Mouse (Mus musculus) hindbrain, postnatal 0 days (tissue): ENCODE measurements around the gene Cacul1. TPM values are rescaled to one million over a fixed set of nuclear protein-coding genes. Genes with fewer than 3 reads are reported as not detected.
A peak's percentile ranks its signal among the peaks of the same experiment; 100 is the strongest.

Source experiments
- ATAC-seq: fragments of 200-750 bp; cut with Nextera tagmentation; 2 replicates; pipeline ENCODE4 v1.8.0; 2017; ENCODE audit warnings: mild to moderate bottlenecking, moderate TSS enrichment, moderate library complexity
- DNase-seq: peaks from one replicate; pipeline ENCODE4 v3.0.0-alpha.2; 2015; ENCODE audit warnings: low spot score
- H3K27ac ChIP-seq: fragments of 300-500 bp; sonication (generic); 2 replicates; pipeline ENCODE4 v1.5.1; 2014; ENCODE audit warnings: mild to moderate bottlenecking
- H3K27me3 ChIP-seq: fragments of 300-500 bp; sonication (generic); 2 replicates; pipeline ENCODE4 v1.6.1; 2014; ENCODE audit warnings: low read length, mixed read lengths; ENCODE audit not compliant: insufficient read depth
- H3K36me3 ChIP-seq: fragments of 300-500 bp; sonication (generic); 2 replicates; pipeline ENCODE4 v1.6.1; 2014; ENCODE audit warnings: low read length, mixed read lengths; ENCODE audit not compliant: insufficient read depth
- H3K4me1 ChIP-seq: fragments of 300-500 bp; sonication (generic); 2 replicates; pipeline ENCODE4 v1.6.1; 2014; ENCODE audit warnings: antibody characterized with exemption, low read length, mixed read lengths; ENCODE audit not compliant: insufficient read depth
- H3K4me2 ChIP-seq: fragments of 300-500 bp; sonication (generic); 2 replicates; pipeline ENCODE4 v1.6.1; 2014; ENCODE audit warnings: low read depth, mild to moderate bottlenecking, low read length, moderate library complexity, mixed read lengths
- H3K4me3 ChIP-seq: fragments of 300-500 bp; sonication (generic); 2 replicates; pipeline ENCODE4 v1.5.1; 2014; ENCODE audit warnings: low read length
- H3K9ac ChIP-seq: fragments of 300-500 bp; sonication (generic); replicated peaks from 2 replicates; pipeline ENCODE4 v1.6.1; 2014; ENCODE audit warnings: mild to moderate bottlenecking, low read length, moderate library complexity, mixed read lengths
- H3K9me3 ChIP-seq: fragments of 300-500 bp; sonication (generic); 2 replicates; pipeline ENCODE4 v1.6.1; 2016; ENCODE audit warnings: low read length, mixed read lengths
- CTCF ChIP-seq: IDR thresholded peaks from 2 replicates; pipeline ENCODE4 v1.5.1; 2016; ENCODE audit warnings: antibody characterized with exemption, control low read depth, low read depth
- WGBS: fragments of 180-500 bp; shearing (Covaris S2); extraction: QIAGEN DNeasy Blood & Tissue Kit; methylation state at CpG from one replicate; pipeline ENCODE4 v1.1.7; 2014; 5-methylcytosine and 5-hydroxymethylcytosine counted together
- polyA plus RNA-seq: library from polyadenylated mRNA; unstranded; fragments of >200 nt; fragmentation: Nextera tagmentation; extraction: Ambion mirVana; gene quantifications from 2 replicates; pipeline ENCODE4 v1.2.1, GENCODE M21; 2015
- total RNA-seq: library from RNA; depleted of rRNA; stranded (reverse); fragments of >200 nt; gene quantifications from 2 replicates; pipeline ENCODE4 v1.2.3, GENCODE M21; 2014; rRNA removed

Cacul1 gene
- total RNA-seq (46.0 and 48.8 TPM in 2 replicates), polyA plus RNA-seq (14.8 and 14.9 TPM in 2 replicates)

DNA sequence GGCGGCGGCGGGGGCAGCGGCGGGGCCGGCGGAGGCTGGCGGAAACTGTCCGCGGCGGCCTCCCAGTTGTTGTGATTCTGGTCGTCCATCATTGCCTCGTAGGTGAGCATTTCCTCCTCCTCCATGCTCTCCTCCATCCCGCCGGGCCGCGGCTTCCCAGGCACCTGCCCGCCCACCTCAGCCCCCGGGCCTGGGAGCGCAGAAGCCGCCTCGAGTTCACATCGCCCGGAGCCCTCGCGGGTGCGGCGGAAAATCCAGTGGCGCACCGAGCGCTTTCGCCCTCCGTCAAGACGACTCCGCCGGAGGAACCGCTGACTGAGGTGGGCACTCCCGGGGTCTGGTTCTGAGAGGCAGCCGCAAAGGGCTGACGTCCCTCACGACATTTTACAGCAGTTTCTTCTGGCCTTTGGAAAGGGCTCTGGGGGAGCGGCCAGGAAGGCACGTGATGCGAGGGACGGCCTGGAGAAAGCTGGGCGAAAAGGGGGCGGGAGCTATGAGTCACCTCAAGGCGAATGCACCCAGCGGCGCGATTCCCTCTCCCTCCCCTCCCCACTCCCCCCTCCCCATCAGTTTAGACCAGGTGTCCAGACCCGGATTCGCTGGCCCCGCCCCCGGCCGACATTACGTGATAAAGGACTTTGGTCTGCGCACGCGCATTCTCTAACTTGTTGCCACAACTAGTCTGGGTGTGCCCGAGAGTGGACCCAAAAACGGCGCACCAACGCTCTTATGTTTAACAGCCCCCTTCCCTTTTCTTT is at the start of gene Cacul1:
Cacul1 (minus strand) TSS at position 444 of the 758 bp plus-strand sequence.
- ATAC-seq (peak; percentile 99), DNase-seq (peak; percentile 99)
- Histone ChIP-seq H3K36me3 (no peaks in the 10 kb centered on the region), H3K4me1 (0 out of 2 replicates have a peak, but pooled peaks cover 7% of the 10 kb centered on the region), H3K27me3 (no peaks in the 10 kb centered on the region), H3K9me3 (no peaks in the 10 kb centered on the region), H3K9ac (peak within 1 kb of the TSS; percentile 88), H3K4me2 (peak within 1 kb of the TSS; percentile 75), H3K4me3 (peak within 1 kb of the TSS; percentile 88), H3K27ac (peak within 1 kb of the TSS; percentile 85)
- WGBS, result under 1% methylated on average over 60 of the region's 64 CpGs
- TF ChIP-seq CTCF, result no peak

DNA sequence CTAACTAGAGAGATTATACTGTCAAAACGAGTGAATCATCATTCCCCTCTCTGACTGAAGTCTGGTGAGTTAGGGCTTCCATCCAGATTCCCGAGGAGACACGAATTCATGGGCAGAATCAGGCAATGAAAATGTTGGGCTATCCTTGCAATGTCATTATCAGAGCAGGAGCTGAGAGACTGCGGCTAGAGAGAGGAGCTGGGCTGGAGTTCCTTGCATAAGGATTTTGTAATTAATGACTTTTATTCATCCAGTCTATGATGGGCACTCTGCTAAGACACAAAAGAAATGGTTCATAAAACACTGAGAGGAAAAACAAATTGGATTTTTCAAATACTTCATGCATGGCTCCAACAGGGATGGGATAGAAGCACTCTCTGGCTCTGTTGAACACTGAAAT is 38.6 kb upstream of the Cacul1 start:
- 64% methylated on average over 4 of the region's 4 CpGs for WGBS
- Histone ChIP-seq H3K4me1 (no peaks in the 10 kb centered on the region), H3K36me3 (no peaks in the 10 kb centered on the region), H3K27ac (no peak overlapping the region), H3K9ac (no peak overlapping the region), H3K4me2 (no peak overlapping the region), H3K27me3 (no peaks in the 10 kb centered on the region), H3K9me3 (no peaks in the 10 kb centered on the region), H3K4me3 (no peak overlapping the region)
- DNase-seq, result no peak
- no peak for ATAC-seq
- TF ChIP-seq CTCF, result no peak

DNA sequence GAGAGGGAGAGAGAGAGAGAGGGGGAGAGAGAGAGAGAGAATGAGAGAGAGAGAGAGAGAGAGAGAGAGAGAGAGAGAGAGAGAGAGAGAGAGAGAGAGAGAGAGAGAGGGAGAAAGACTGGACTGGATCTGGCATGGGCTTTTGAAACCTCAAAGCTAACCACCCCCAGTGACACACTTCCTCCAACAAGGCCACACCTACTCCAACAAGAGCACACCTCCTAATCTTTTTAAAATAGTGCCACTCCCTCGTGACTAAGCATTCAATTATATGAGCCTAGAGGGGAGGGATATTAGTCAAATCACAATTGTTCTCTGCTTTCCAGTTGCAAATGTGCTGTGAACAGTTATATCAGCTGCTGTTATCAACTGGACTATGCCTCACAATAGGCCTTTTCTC is 36.2 kb upstream of the Cacul1 start:
- Histone ChIP-seq H3K36me3 (no peaks in the 10 kb centered on the region), H3K27ac (no peak overlapping the region), H3K9ac (no peak overlapping the region), H3K27me3 (no peaks in the 10 kb centered on the region), H3K4me2 (no peak overlapping the region), H3K9me3 (no peaks in the 10 kb centered on the region), H3K4me1 (no peaks in the 10 kb centered on the region), H3K4me3 (no peak overlapping the region)
- 29% methylated on average over 1 of the region's 1 CpGs for WGBS
- TF ChIP-seq CTCF, result no peak
- no peak for ATAC-seq
- no peak for DNase-seq

DNA sequence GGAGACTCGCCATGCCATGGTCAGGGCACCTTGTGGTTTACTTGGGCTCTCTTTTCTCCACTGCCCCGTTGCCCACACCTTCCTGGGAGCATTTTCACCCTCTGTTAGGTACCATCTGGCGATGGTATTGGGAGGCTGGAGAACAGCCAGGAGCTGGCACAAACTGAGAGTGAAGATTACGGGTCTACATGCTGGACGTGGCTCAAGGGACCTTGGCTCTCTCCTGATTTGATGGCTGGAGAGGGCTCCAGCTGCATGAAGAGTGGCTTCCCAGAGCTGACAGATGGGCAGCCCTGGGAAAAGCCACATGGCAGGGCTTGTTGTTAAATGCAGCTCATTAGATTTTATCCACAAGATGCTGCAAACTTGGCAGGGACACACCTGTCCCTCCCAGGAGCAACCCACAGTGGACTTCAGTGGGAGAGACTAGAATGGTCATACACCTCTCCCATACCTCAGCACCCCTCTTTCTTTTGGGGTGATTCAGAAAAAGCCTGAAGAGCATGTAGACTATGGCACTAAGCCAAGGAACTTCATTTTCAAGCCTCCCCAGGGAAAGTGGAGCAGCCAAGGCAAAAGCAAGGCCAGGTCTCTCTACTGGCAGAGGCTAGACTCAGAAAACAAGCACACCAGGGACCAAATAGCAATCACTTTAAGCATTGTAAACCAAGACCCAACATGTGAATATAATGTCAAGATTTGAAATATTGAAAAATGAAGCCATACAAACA is 34.8 kb upstream of the Cacul1 start:
- no peak for TF ChIP-seq CTCF
- H3K27me3 ChIP-seq, result no peaks in the 10 kb centered on the region
- ATAC-seq, result peak; percentile 94

DNA sequence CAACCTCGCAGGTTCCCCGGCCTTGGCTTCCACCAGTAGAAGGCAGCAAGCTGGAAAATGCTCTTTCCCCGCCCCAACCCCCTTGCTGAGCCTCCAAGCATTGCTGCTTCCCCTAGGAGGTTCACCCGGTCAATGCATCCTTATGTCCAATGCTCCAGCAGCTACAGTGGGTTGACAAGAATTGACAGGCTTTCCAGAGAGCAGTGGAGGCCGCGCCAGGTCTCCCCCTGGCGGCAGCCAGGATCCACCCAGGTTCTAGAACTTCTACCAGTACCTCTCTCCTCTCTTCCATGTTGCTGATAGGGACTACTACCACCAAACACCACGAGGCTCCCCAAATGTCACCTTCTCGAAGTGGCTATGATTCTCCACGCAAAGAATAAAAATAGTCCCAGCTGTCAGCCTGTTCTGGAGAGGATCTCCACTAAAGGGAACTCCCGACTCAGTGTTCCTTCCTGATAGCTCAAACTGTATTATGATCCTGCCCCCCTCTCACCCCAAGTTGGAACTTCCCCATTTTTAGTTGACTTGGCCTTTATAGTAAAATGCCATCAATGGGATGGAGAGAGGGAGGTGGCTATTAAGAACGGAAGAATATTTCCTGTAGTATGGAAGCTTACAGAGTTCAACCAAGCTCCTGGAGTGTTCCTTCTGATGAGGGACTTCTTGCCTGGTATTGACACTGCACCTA is 30.8 kb upstream of the Cacul1 start:
- Histone ChIP-seq H3K4me2 (no peak overlapping the region), H3K4me3 (no peak overlapping the region), H3K36me3 (no peaks in the 10 kb centered on the region), H3K27ac (no peak overlapping the region), H3K4me1 (no peaks in the 10 kb centered on the region), H3K9me3 (no peaks in the 10 kb centered on the region), H3K9ac (no peak overlapping the region), H3K27me3 (no peaks in the 10 kb centered on the region)
- 39% methylated on average over 12 of the region's 12 CpGs for WGBS
- ATAC-seq (no peak), DNase-seq (peak; percentile 53)
- peak; percentile 59 for TF ChIP-seq CTCF

More for the DNA sequence above, 34.8 kb upstream of the Cacul1 start:
- H3K4me1 ChIP-seq, result no peaks in the 10 kb centered on the region
- H3K36me3 ChIP-seq, result no peaks in the 10 kb centered on the region
- DNase-seq, result peak; percentile 86
- no peak overlapping the region for H3K4me2 ChIP-seq
- no peaks in the 10 kb centered on the region for H3K9me3 ChIP-seq
- no peak overlapping the region for H3K9ac ChIP-seq
- H3K4me3 ChIP-seq, result no peak overlapping the region
- 43% methylated on average over 5 of the region's 5 CpGs for WGBS
- no peak overlapping the region for H3K27ac ChIP-seq

DNA sequence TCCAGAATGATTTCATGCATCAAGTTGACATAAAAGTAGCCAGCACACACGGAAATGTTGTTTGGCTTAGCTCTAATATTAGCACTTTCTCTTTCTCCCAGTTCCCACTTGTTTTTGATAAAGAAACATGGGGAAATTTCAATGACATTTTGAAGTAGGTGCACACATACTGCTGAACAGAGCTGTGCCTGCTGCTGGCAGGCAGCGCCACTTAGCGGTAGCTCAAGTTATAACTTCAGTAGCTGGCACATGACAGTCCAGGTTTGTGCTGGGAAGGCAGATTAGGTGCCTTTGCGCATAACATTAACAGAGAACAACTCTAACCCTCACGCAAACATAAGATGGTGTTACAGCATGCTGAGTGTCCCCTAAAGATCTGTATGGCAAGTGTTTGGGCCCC is 27.9 kb upstream of the Cacul1 start:
- TF ChIP-seq CTCF, result peak; percentile 66
- ATAC-seq, result no peak
- 32% methylated on average over 5 of the region's 5 CpGs for WGBS

More for the DNA sequence above, 27.9 kb upstream of the Cacul1 start:
- H3K4me3 ChIP-seq, result no peak overlapping the region
- H3K36me3 ChIP-seq, result no peaks in the 10 kb centered on the region
- no peaks in the 10 kb centered on the region for H3K9me3 ChIP-seq
- H3K4me2 ChIP-seq, result no peak overlapping the region
- peak; percentile 29 for DNase-seq
- no peak overlapping the region for H3K27ac ChIP-seq
- no peaks in the 10 kb centered on the region for H3K27me3 ChIP-seq
- no peak overlapping the region for H3K9ac ChIP-seq
- no peaks in the 10 kb centered on the region for H3K4me1 ChIP-seq
